Mouse (Mus musculus) liver, embryonic 14.5 days (tissue): Measurements from ENCODE around the gene Gpr141. TPM values are rescaled to one million over a fixed set of nuclear protein-coding genes. Genes with fewer than 3 reads are reported as not detected.

Experiments
- ATAC-seq: fragments of 200-750 bp; cut with Nextera tagmentation; 2 replicates; pipeline ENCODE4 v1.8.0; 2017; ENCODE audit warnings: moderate number of reproducible peaks, mild to moderate bottlenecking, moderate library complexity; ENCODE audit not compliant: insufficient read depth
- DNase-seq, 3 experiments: peaks; one replicate each; pipeline ENCODE4 v3.0.0-alpha.2; 2012 to 2013; ENCODE audit warnings: low read depth in 3 of 3, low spot score in 3 of 3
- H3K27ac ChIP-seq: fragments of 300-500 bp; sonication (generic); 2 replicates; pipeline ENCODE4 v1.5.1; 2014; ENCODE audit warnings: moderate library complexity, mild to moderate bottlenecking, control low read depth, inconsistent platforms
- H3K27me3 ChIP-seq: fragments of 300-500 bp; sonication (generic); 2 replicates; pipeline ENCODE4 v1.6.1; 2014; ENCODE audit warnings: mild to moderate bottlenecking, low read length, moderate library complexity; ENCODE audit not compliant: control insufficient read depth, insufficient read depth
- H3K36me3 ChIP-seq: fragments of 300-500 bp; sonication (generic); replicated peaks from 2 replicates; pipeline ENCODE4 v1.6.1; 2014; ENCODE audit warnings: low read depth; ENCODE audit not compliant: control insufficient read depth, insufficient read depth
- H3K4me1 ChIP-seq, 2 experiments: fragments of 200-500 bp in 1 of 2; fragments of 300-500 bp in 1 of 2; sonication (generic) in 1 of 2; replicated peaks; 2 replicates each; pipeline ENCODE4 v1.6.1; 2012 to 2014; ENCODE audit warnings: antibody characterized with exemption in 1 of 2, inconsistent platforms in 1 of 2, low read length in 1 of 2; ENCODE audit not compliant: control insufficient read depth in 2 of 2, insufficient read depth in 2 of 2
- H3K4me2 ChIP-seq: fragments of 300-500 bp; sonication (generic); 2 replicates; pipeline ENCODE4 v1.6.1; 2014; ENCODE audit warnings: low read depth, mild to moderate bottlenecking, control low read depth, moderate library complexity
- H3K4me3 ChIP-seq, 2 experiments: fragments of 200-500 bp in 1 of 2; fragments of 300-500 bp in 1 of 2; sonication (generic) in 1 of 2; 2 replicates each; pipeline ENCODE4 v1.5.1; 2012 to 2014; ENCODE audit warnings: low read depth in 2 of 2, low read length in 2 of 2, mild to moderate bottlenecking in 2 of 2, control low read depth in 1 of 2, inconsistent platforms in 1 of 2, moderate library complexity in 1 of 2; ENCODE audit not compliant: insufficient read depth in 1 of 2
- H3K9ac ChIP-seq: fragments of 300-500 bp; sonication (generic); replicated peaks from 2 replicates; pipeline ENCODE4 v1.6.1; 2014; ENCODE audit warnings: mild to moderate bottlenecking, control low read depth, moderate library complexity
- H3K9me3 ChIP-seq: fragments of 300-500 bp; sonication (generic); 2 replicates; pipeline ENCODE4 v1.6.1; 2016; ENCODE audit warnings: low read length, mixed read lengths; ENCODE audit not compliant: control insufficient read depth
- CTCF ChIP-seq: IDR thresholded peaks from 2 replicates; pipeline ENCODE4 v1.5.1; 2016; ENCODE audit warnings: antibody characterized with exemption, low read depth, control low read depth
- EP300 ChIP-seq: IDR thresholded peaks from 2 replicates; pipeline ENCODE4 v1.6.1; 2016; ENCODE audit warnings: antibody characterized with exemption, low read depth
- WGBS: fragments of 180-500 bp; shearing (Covaris S2); extraction: QIAGEN DNeasy Blood & Tissue Kit; methylation state at CpG from one replicate; pipeline ENCODE4 v1.1.7; 2014; ENCODE audit not compliant: insufficient replicate concordance; 5-methylcytosine and 5-hydroxymethylcytosine counted together
- polyA plus RNA-seq, 2 experiments: library from polyadenylated mRNA; depleted of rRNA in 1 of 2; stranded (reverse) in 1 of 2; unstranded in 1 of 2; fragments of >200 nt; fragmentation: Nextera tagmentation in 1 of 2; extraction: Ambion mirVana in 1 of 2; gene quantifications; 2 replicates each; pipeline versions ENCODE4 v1.2.1 to v1.2.3; 2012 to 2014

The Gpr141 gene
- polyA plus RNA-seq, 2 experiments: 0.65 to 2.8 TPM

DNA sequence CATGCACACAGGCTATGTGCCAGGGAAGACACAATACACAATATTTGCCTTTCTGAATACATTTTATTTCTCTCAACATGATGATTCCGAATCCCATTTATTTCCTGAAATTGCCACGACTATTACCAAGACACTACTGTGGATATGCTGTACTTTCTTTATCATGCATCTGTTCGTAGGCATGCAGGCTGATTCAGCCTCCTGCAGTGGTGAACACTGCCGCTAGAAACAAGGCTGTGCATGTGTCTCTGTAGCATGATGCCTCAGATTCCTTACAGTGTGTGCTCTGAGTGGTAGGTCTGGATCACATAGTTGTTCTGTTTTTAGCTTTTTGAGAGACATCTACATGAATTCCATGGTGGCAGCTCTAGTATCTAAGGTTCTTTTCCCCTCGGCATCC is 89.5 kb downstream of the Gpr141 start:
- 66% methylated on average over 5 of the region's 5 CpGs for WGBS
- Histone ChIP-seq H3K27ac (no peak overlapping the region), H3K9me3 (no peaks in the 10 kb centered on the region), H3K27me3 (no peaks in the 10 kb centered on the region), H3K4me2 (no peak overlapping the region), H3K4me1 (no peaks in the 10 kb centered on the region; a peak in 1 of 4 replicates), H3K9ac (no peak overlapping the region), H3K4me3 (no peak overlapping the region), H3K36me3 (no peaks in the 10 kb centered on the region)
- DNase-seq (no peak), ATAC-seq (no peak)
- no peak for TF ChIP-seq EP300
- no peak for TF ChIP-seq CTCF

DNA sequence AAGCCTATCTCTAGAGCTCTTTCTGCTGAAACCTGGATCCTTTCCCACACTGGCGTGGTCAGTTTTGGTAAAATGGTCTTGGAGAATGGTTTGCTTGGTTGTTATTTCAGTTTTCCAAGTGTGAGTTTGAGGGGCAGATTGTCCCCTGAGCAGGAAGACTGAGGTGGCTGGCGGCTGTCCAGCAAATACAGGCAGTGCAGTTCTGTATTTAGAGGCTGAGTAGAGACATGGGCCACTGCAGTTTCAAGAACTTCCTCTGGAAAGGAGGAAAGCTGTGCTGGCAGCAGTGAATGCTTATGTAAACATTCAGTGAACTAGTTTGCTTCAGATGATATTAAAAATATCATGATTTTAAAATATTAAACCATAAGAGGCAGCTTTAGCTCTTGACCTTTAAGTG is 93.2 kb downstream of the Gpr141 start:
- Histone ChIP-seq H3K27ac (no peak overlapping the region), H3K9me3 (no peaks in the 10 kb centered on the region), H3K4me3 (no peak overlapping the region), H3K27me3 (no peaks in the 10 kb centered on the region), H3K9ac (no peak overlapping the region), H3K4me1 (no peaks in the 10 kb centered on the region; a peak in 1 of 4 replicates), H3K36me3 (no peaks in the 10 kb centered on the region), H3K4me2 (no peak overlapping the region)
- no peak for TF ChIP-seq CTCF
- TF ChIP-seq EP300: no peak
- WGBS: 40% methylated on average over 2 of the region's 2 CpGs
- no peak for DNase-seq
- no peak for ATAC-seq

DNA sequence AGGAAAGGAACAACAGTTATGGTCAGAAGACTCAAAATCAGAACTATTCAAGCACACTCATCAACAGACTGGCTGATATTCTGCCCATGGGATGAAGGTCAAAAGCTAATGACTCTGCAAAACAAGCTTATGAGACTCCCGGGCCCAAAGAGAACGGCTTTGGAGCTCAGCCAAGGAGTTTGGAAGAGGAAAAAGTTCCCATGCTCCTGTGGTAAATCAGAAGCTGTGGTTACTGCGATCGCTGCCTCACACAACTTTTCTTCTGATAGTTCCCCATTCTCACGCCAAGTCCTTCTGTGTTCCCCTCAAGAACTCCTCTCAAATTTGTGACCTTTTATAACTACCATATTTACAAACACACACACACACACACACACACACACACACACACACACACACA is 105.1 kb downstream of the Gpr141 start:
- Histone ChIP-seq H3K27me3 (no peaks in the 10 kb centered on the region), H3K36me3 (no peaks in the 10 kb centered on the region), H3K9me3 (no peaks in the 10 kb centered on the region), H3K4me1 (no peaks in the 10 kb centered on the region), H3K4me2 (no peak overlapping the region), H3K27ac (no peak overlapping the region), H3K9ac (no peak overlapping the region), H3K4me3 (no peak overlapping the region)
- 39% methylated on average over 5 of the region's 5 CpGs for WGBS
- TF ChIP-seq CTCF: no peak
- ATAC-seq (no peak), DNase-seq (no peak)

DNA sequence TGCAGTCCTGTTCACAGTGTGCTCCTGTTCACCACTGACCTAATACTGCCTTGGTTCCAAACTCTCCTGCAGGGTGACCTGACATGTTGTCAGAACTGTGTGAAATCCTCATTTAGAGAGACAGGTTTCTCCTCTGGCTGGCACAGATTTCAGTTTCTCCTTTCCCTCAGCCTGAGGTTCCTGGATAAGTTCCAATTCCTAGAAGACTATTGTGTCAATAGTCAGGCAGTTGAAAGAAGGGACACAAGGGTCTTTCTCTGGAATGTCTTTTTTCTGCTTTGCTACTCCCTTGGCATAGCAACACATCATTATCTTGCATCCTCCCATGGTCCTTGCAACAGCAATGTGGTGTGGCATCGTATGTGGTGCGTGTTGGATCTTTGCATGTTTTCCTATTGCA is 106.9 kb downstream of the Gpr141 start:
- no peak for ATAC-seq
- Histone ChIP-seq H3K9ac (no peak overlapping the region), H3K27ac (no peak overlapping the region), H3K4me2 (no peak overlapping the region), H3K27me3 (no peaks in the 10 kb centered on the region), H3K9me3 (no peaks in the 10 kb centered on the region), H3K4me1 (no peaks in the 10 kb centered on the region), H3K36me3 (no peaks in the 10 kb centered on the region), H3K4me3 (no peak overlapping the region)
- no peak for DNase-seq
- 69% methylated on average over 2 of the region's 2 CpGs for WGBS
- no peak for TF ChIP-seq CTCF
- no peak for TF ChIP-seq EP300

DNA sequence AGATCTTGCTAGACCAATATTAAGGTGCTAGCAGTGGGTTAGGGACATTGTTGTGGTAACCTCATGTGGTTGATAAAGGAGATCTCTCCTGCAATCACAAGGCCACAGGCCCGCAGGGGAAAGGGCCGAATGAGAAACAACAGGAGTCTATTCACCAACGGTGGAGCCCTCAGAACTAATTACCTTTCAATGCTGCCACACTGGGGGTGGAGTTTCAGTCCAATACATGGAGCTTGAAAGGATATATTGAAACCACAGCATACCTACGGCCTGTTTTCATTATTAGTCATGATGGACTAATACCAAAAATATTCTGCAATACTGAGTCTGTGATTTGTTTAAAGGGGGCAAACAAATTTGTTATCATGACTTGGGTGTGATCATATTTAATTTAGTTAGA is 120.3 kb downstream of the Gpr141 start:
- H3K36me3 ChIP-seq: no peaks in the 10 kb centered on the region
- DNase-seq (no peak), ATAC-seq (no peak)
- no peak overlapping the region for H3K9ac ChIP-seq
- H3K4me3 ChIP-seq: no peak overlapping the region
- TF ChIP-seq EP300: no peak
- no peak for TF ChIP-seq CTCF
- H3K9me3 ChIP-seq: no peaks in the 10 kb centered on the region
- H3K4me1 ChIP-seq: no peaks in the 10 kb centered on the region
- H3K4me2 ChIP-seq: no peak overlapping the region
- no peak overlapping the region for H3K27ac ChIP-seq
- no peaks in the 10 kb centered on the region for H3K27me3 ChIP-seq
- WGBS: 28% methylated on average over 4 of the region's 4 CpGs
